Mouse (Mus musculus) MEL (cell line): ENCODE data around the gene Shisal2b. TPM values are rescaled to one million over a fixed set of nuclear protein-coding genes. Genes with fewer than 3 reads are reported as not detected.

Source experiments
- DNase-seq: peaks from one replicate; pipeline ENCODE4 v3.0.0; 2011; ENCODE audit warnings: low read depth, low spot score
- H3K27ac ChIP-seq: 2 replicates; pipeline ENCODE4 v1.5.1; 2012; ENCODE audit warnings: low read depth, mild to moderate bottlenecking, control low read depth, low read length, moderate library complexity; ENCODE audit not compliant: control insufficient read depth
- H3K27me3 ChIP-seq, 2 experiments: fragments of 150-350 bp in 1 of 2; sonication (generic) in 1 of 2; 2 replicates each; pipeline ENCODE4 v1.6.1; 2012; ENCODE audit warnings: low read length in 2 of 2, mild to moderate bottlenecking in 2 of 2, improper control_type of control experiment in 1 of 2, moderate library complexity in 1 of 2; ENCODE audit not compliant: insufficient read depth in 2 of 2, control insufficient read depth in 1 of 2
- H3K36me3 ChIP-seq, 2 experiments: 2 replicates each; pipeline ENCODE4 v1.6.1; 2012 to 2014; ENCODE audit warnings: low read length in 2 of 2, improper control_type of control experiment in 1 of 2, inconsistent platforms in 1 of 2, mild to moderate bottlenecking in 1 of 2; ENCODE audit not compliant: insufficient read depth in 2 of 2, control insufficient read depth in 1 of 2
- H3K4me1 ChIP-seq, 2 experiments: fragments of 150-350 bp in 1 of 2; sonication (generic) in 1 of 2; 2 replicates each; pipeline ENCODE4 v1.6.1; 2012; ENCODE audit warnings: low read length in 2 of 2, improper control_type of control experiment in 1 of 2, mild to moderate bottlenecking in 1 of 2; ENCODE audit not compliant: insufficient read depth in 2 of 2, control insufficient read depth in 1 of 2
- H3K4me3 ChIP-seq, 2 experiments: fragments of 150-350 bp in 1 of 2; sonication (generic) in 1 of 2; 2 replicates each; pipeline ENCODE4 v1.5.1; 2012; ENCODE audit warnings: low read depth in 2 of 2, low read length in 2 of 2, mild to moderate bottlenecking in 2 of 2, moderate library complexity in 2 of 2, control low read depth in 1 of 2, improper control_type of control experiment in 1 of 2; ENCODE audit not compliant: control insufficient read depth in 1 of 2, insufficient read depth in 1 of 2
- H3K79me2 ChIP-seq: 2 replicates; pipeline ENCODE4 v1.6.1; 2012; ENCODE audit warnings: mild to moderate bottlenecking, low read length, moderate library complexity; ENCODE audit not compliant: control insufficient read depth, poor library complexity, insufficient read depth
- H3K9ac ChIP-seq: 2 replicates; pipeline ENCODE4 v1.6.1; 2012; ENCODE audit warnings: low read depth, mild to moderate bottlenecking, control low read depth, low read length, moderate library complexity; ENCODE audit not compliant: control insufficient read depth, poor library complexity, severe bottlenecking
- H3K9me3 ChIP-seq: fragments of 150-350 bp; sonication (generic); replicated peaks from 2 replicates; pipeline ENCODE4 v1.6.1; 2012; ENCODE audit warnings: mild to moderate bottlenecking, low read length, improper control_type of control experiment, moderate library complexity; ENCODE audit not compliant: insufficient read depth
- CHD1 ChIP-seq: IDR thresholded peaks from 2 replicates; pipeline ENCODE4 v1.6.1; 2012; ENCODE audit warnings: low read depth, mild to moderate bottlenecking, inconsistent platforms, low read length, improper control_type of control experiment
- E2F4 ChIP-seq: IDR thresholded peaks from 2 replicates; pipeline ENCODE4 v1.6.1; 2011; ENCODE audit warnings: low read depth, low read length, improper control_type of control experiment, borderline replicate concordance
- ELF1 ChIP-seq: IDR thresholded peaks from 2 replicates; pipeline ENCODE4 v1.6.1; 2014; ENCODE audit warnings: low read depth, mild to moderate bottlenecking, inconsistent platforms, low read length, improper control_type of control experiment, moderate library complexity
- EP300 ChIP-seq, 2 experiments: IDR thresholded peaks; 2 replicates each; pipeline ENCODE4 v1.6.1; 2011; ENCODE audit warnings: improper control_type of control experiment in 2 of 2, low read length in 2 of 2, low read depth in 1 of 2, mild to moderate bottlenecking in 1 of 2
- ETS1 ChIP-seq: IDR thresholded peaks from 2 replicates; pipeline ENCODE4 v1.6.1; 2012; ENCODE audit warnings: low read depth, mild to moderate bottlenecking, inconsistent platforms, low read length, improper control_type of control experiment, moderate library complexity
- GABPA ChIP-seq: IDR thresholded peaks from 2 replicates; pipeline ENCODE4 v1.6.1; 2012; ENCODE audit warnings: low read depth, mild to moderate bottlenecking, inconsistent platforms, low read length, improper control_type of control experiment, moderate library complexity
- GATA1 ChIP-seq: IDR thresholded peaks from 2 replicates; pipeline ENCODE4 v1.6.1; 2011; ENCODE audit warnings: low read depth, low read length, improper control_type of control experiment
- KAT2A ChIP-seq: conservative IDR thresholded peaks from 2 replicates; pipeline ENCODE4 v1.6.1; 2012; ENCODE audit warnings: low read depth, low read length, improper control_type of control experiment, inconsistent platforms
- MAX ChIP-seq: IDR thresholded peaks from 2 replicates; pipeline ENCODE4 v1.6.1; 2011; ENCODE audit warnings: low read length, improper control_type of control experiment
- MAZ ChIP-seq: IDR thresholded peaks from 2 replicates; pipeline ENCODE4 v1.6.1; 2012; ENCODE audit warnings: low read depth, mild to moderate bottlenecking, inconsistent platforms, low read length, improper control_type of control experiment
- MEF2A ChIP-seq: IDR thresholded peaks from 2 replicates; pipeline ENCODE4 v1.6.1; 2014; ENCODE audit warnings: low read depth, mild to moderate bottlenecking, inconsistent platforms, low read length, improper control_type of control experiment; ENCODE audit not compliant: poor library complexity, insufficient replicate concordance, severe bottlenecking; ENCODE audit errors: extremely low read depth
- MYB ChIP-seq: IDR thresholded peaks from 2 replicates; pipeline ENCODE4 v1.6.1; 2011; ENCODE audit warnings: mild to moderate bottlenecking, low read depth, low read length, improper control_type of control experiment
- MYC ChIP-seq: IDR thresholded peaks from 2 replicates; pipeline ENCODE4 v1.6.1; 2011; ENCODE audit warnings: low read depth, mild to moderate bottlenecking, low read length, improper control_type of control experiment, moderate library complexity
- NELFE ChIP-seq: IDR thresholded peaks from 2 replicates; pipeline ENCODE4 v1.6.1; 2011; ENCODE audit warnings: low read depth, low read length, improper control_type of control experiment
- NRF1 ChIP-seq: IDR thresholded peaks from 2 replicates; pipeline ENCODE4 v1.6.1; 2014; ENCODE audit warnings: low read depth, mild to moderate bottlenecking, inconsistent platforms, low read length, improper control_type of control experiment, moderate library complexity; ENCODE audit not compliant: poor library complexity, insufficient read depth, severe bottlenecking
- POLR2A ChIP-seq, 2 experiments: IDR thresholded peaks; 2 replicates each; pipeline ENCODE4 v1.6.1; 2011 to 2012; ENCODE audit warnings: low read length in 2 of 2, mild to moderate bottlenecking in 2 of 2, control low read depth in 1 of 2, improper control_type of control experiment in 1 of 2, low read depth in 1 of 2, moderate library complexity in 1 of 2; ENCODE audit not compliant: control insufficient read depth in 1 of 2, insufficient read depth in 1 of 2, poor library complexity in 1 of 2
- POLR2AphosphoS2 ChIP-seq: IDR thresholded peaks from 2 replicates; pipeline ENCODE4 v1.6.1; 2011; ENCODE audit warnings: low read length, improper control_type of control experiment
- POLR2AphosphoS5 ChIP-seq: IDR thresholded peaks from 2 replicates; pipeline ENCODE4 v1.6.1; 2012; ENCODE audit warnings: low read depth, borderline replicate concordance, mild to moderate bottlenecking, inconsistent platforms, low read length, moderate library complexity, mixed read lengths
- RAD21 ChIP-seq: IDR thresholded peaks from 2 replicates; pipeline ENCODE4 v1.6.1; 2011; ENCODE audit warnings: mild to moderate bottlenecking, low read depth, low read length, improper control_type of control experiment
- RCOR1 ChIP-seq: IDR thresholded peaks from 2 replicates; pipeline ENCODE4 v1.6.1; 2012; ENCODE audit warnings: low read depth, mild to moderate bottlenecking, inconsistent platforms, low read length, improper control_type of control experiment
- SIN3A ChIP-seq: IDR thresholded peaks from 2 replicates; pipeline ENCODE4 v1.6.1; 2012; ENCODE audit warnings: low read length, improper control_type of control experiment, inconsistent platforms
- SMC3 ChIP-seq: IDR thresholded peaks from 2 replicates; pipeline ENCODE4 v1.6.1; 2011; ENCODE audit warnings: low read depth, low read length, improper control_type of control experiment
- TAL1 ChIP-seq: IDR thresholded peaks from 2 replicates; pipeline ENCODE4 v1.6.1; 2012; ENCODE audit warnings: mild to moderate bottlenecking, inconsistent platforms, low read length, moderate library complexity, mixed read lengths
- TCF12 ChIP-seq: IDR thresholded peaks from 2 replicates; pipeline ENCODE4 v1.6.1; 2014; ENCODE audit warnings: low read depth, mild to moderate bottlenecking, inconsistent platforms, low read length, improper control_type of control experiment, moderate library complexity
- UBTF ChIP-seq: IDR thresholded peaks from 2 replicates; pipeline ENCODE4 v1.6.1; 2012; ENCODE audit warnings: low read depth, mild to moderate bottlenecking, inconsistent platforms, low read length, improper control_type of control experiment, moderate library complexity, borderline replicate concordance; ENCODE audit not compliant: insufficient read depth
- USF1 ChIP-seq: IDR thresholded peaks from 2 replicates; pipeline ENCODE4 v1.6.1; 2014; ENCODE audit warnings: low read depth, mild to moderate bottlenecking, inconsistent platforms, low read length, improper control_type of control experiment, moderate library complexity
- USF2 ChIP-seq, 2 experiments: IDR thresholded peaks; 2 replicates each; pipeline ENCODE4 v1.6.1; 2011 to 2012; ENCODE audit warnings: improper control_type of control experiment in 2 of 2, low read length in 2 of 2, borderline replicate concordance in 1 of 2, inconsistent platforms in 1 of 2, low read depth in 1 of 2, mild to moderate bottlenecking in 1 of 2; ENCODE audit not compliant: insufficient read depth in 1 of 2
- ZKSCAN1 ChIP-seq: IDR thresholded peaks from 2 replicates; pipeline ENCODE4 v1.6.1; 2012; ENCODE audit warnings: low read depth, mild to moderate bottlenecking, inconsistent platforms, low read length, improper control_type of control experiment, moderate library complexity
- ZMIZ1 ChIP-seq: IDR thresholded peaks from 2 replicates; pipeline ENCODE4 v1.6.1; 2012; ENCODE audit warnings: low read depth, mild to moderate bottlenecking, inconsistent platforms, low read length, improper control_type of control experiment, moderate library complexity
- polyA plus RNA-seq, 2 experiments: library from polyadenylated mRNA; stranded (reverse) in 1 of 2; unstranded in 1 of 2; fragments of >175 nt in 1 of 2; fragments of >200 nt in 1 of 2; gene quantifications; 2 replicates each; pipeline versions ENCODE4 v1.2.1 to v1.2.4; 2012; ENCODE audit warnings: low replicate concordance in 2 of 2, low read depth in 1 of 2; ENCODE audit not compliant: insufficient read length in 2 of 2, insufficient read depth in 1 of 2, missing spikeins in 1 of 2
- total RNA-seq: library from RNA; depleted of rRNA; stranded (reverse); fragments of 300-350 nt; gene quantifications from 2 replicates; pipeline ENCODE4 v1.2.3, GENCODE M21; 2012

Gene Shisal2b
- total and polyA plus RNA-seq, 3 experiments: not detected

DNA sequence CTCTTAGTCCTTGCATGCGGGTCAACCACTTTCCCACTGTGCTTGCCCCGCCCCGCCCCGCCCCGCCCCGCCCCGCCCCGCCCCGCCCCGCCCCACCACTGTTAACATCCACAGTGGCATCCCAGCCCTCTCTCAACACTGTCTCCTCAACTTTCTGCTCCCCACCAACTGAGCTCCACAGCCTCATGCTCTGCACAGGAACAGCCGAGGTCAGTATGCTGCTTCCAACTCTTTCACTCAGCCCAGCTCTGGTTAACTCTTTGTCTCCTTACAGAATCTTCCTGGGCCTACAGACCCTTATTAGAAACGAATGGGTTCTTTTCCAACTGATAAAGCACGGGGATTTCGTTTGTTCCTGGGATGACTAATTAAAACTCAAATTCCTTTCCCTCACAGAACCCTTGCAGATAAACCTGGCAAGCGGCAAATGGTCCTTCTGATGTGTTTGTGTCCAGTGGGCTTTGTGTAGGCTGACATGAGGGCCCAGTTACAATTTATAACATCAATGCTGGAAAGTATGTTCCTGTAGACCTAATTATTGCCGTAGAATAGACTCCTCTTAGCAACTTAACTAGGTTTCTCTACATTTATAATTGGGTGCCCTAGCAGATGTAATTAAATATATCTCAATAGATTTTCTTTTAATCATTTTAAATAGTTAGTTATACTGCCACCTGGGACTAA lies 20.0 kb upstream of the Shisal2b start:
- TF ChIP-seq NELFE (no peak), ZMIZ1 (no peak), POLR2AphosphoS2 (no peak), ETS1 (no peak), USF2 (IDR thresholded peaks at IDR 0.05; ENCODE audit: borderline replicate concordance in 1 of 2, insufficient read depth in 1 of 2, low read depth in 1 of 2, low read length in 2 of 2) (no peak), ELF1 (no peak), RAD21 (no peak), KAT2A (no peak), ZKSCAN1 (no peak)

DNA sequence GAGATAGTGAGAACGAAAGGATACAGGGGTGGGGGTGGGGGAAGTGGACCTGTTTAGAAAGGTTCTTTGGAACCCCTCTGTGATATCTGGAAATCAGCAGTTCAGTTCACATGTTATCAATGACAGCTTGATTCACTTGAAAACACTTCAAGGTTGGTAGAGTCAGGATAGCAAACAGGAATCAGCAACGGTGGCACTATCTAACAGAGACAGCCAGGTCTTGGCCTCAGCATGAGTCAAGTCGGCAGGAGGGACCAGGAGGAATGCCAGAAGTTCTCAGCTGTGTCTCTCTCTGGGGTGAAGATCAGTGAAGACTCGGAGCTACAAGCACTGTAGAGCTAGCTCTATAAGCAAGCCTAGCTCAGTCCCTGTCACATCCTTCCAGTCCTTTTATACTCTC lies 14.8 kb upstream of the Shisal2b start:
- no peaks in the 10 kb centered on the region for H3K27me3 ChIP-seq
- peaks cover 0 to 4% of the 10 kb centered on the region in 2 experiments; a peak in 1 of 4 replicates for H3K4me1 ChIP-seq
- no peak overlapping the region for H3K27ac ChIP-seq
- H3K79me2 ChIP-seq: no peaks in the 10 kb centered on the region
- H3K9me3 ChIP-seq: no peaks in the 10 kb centered on the region
- DNase-seq: peak; percentile 55
- H3K9ac ChIP-seq: no peak overlapping the region
- H3K36me3 ChIP-seq: no peaks in the 10 kb centered on the region
- no peak overlapping the region for H3K4me3 ChIP-seq
- TF ChIP-seq ZMIZ1 (no peak), GATA1 (peak; percentile 33; the same call in 1 of the 2 replicates), ETS1 (no peak), ELF1 (no peak), SMC3 (no peak), POLR2AphosphoS5 (no peak), RCOR1 (no peak), MEF2A (no peak), RAD21 (no peak), UBTF (no peak), EP300 (IDR thresholded peaks at IDR 0.05; ENCODE audit: low read depth in 1 of 2, low read length in 2 of 2) (peak; percentile 53 to 54), CHD1 (no peak), GABPA (no peak), TCF12 (peak; percentile 26; the same call in 1 of the 2 replicates), ZKSCAN1 (no peak), NRF1 (no peak), MYB (peak; percentile 34; the same call in 1 of the 2 replicates), E2F4 (no peak), MYC (no peak), USF1 (no peak), SIN3A (no peak), POLR2AphosphoS2 (no peak), TAL1 (peak; percentile 6; the same call in 1 of the 2 replicates), MAZ (no peak), POLR2A (IDR thresholded peaks at IDR 0.05; ENCODE audit: control insufficient read depth in 1 of 2, insufficient read depth in 1 of 2, low read depth in 1 of 2, low read length in 2 of 2, poor library complexity in 1 of 2) (no peak), MAX (no peak)

More for the DNA sequence above, 20.0 kb upstream of the Shisal2b start:
- Histone ChIP-seq H3K79me2 (no peaks in the 10 kb centered on the region), H3K4me3 (no peak overlapping the region), H3K27me3 (no peaks in the 10 kb centered on the region), H3K9ac (no peak overlapping the region), H3K4me1 (peaks cover 0 to under 1% of the 10 kb centered on the region in 2 experiments; a peak in 1 of 4 replicates), H3K9me3 (no peaks in the 10 kb centered on the region), H3K27ac (no peak overlapping the region), H3K36me3 (no peaks in the 10 kb centered on the region)
- no peak for DNase-seq
